Mouse (Mus musculus): ENCODE measurements around the gene Smim11.

Gene Smim11

DNA sequence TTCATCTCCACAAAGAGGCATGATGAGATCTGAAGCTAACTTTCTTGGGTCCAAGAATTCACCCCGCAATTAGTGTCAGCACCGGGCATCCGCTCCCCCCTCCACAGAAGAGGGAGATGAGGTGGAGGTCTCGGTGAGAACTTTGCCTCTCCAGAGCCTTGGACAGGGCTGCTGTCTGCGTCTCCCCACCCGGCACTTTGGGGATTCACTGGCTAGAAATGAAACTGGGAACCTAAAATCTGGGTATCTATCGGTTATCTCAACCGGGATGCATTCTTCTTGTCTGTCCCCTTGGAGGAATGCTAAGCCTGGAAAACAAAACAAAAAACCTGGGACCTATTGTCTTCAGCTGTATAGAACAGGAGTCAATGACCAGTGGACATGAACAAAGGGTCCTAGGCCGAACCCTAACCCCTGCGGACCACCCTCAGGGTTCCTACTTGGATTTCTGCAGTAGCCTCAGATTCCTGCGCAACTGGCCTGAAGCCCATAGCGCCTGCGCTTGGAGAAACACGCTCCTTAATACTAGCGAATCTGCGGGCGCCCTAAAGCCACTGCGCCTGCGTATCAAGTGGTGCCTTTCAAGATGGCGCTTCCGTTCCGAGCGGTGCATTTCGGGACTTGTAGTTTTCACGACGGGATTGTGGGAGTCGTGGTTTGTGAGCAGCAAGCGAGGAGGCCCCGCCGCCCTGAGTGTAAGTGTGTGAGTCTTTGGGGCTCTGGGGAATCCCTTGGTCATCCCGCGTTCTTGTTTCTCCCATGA, at the start of gene Smim11:
Smim11 (plus strand) TSS at position 638 of the 763 bp plus-strand sequence.
- DNase-seq (ENCODE audit: low spot score in 2 of 2), result peak; percentile 88 to 92

DNA sequence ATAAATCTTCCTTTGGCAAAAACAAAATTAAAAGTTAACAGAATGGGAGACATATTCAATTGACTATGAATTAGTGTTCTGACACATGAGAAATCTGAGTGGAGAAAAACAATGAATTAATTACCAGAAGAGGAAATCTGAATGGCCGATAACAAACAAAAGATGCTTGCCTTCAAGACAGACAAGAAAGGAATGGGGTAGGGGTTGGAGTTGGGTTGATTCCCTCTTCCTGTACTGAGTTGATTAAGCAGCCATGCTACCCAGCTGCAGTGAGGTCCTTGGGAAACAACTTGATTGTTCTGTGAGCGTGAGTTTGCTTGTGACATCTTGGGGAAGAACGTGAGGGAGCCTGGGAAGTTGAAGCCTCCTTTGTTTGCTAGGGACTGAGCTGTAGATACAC, 46.8 kb upstream of the Smim11 start:
- DNase-seq (ENCODE audit: low spot score in 2 of 2), result no peak

DNA sequence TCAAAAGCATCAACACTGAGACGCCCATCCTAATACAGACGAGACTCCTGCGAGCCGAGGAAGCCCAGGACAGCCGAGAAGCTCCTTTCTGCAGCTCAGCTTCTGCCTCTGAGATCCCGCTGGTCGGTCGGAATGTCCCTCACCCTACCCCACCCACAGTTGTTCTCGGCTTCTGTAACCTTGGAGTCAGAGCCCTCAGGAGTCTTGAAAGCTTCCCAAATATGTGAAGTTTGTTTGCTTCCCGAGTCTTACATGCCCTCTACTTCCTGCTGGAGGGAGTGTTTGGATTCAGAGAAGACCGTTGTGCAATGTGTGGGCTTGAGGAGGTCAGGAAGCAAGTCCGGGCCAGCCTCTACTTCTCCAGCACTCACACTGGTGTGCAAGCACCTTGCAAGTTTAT, 33.2 kb upstream of the Smim11 start:
- no peak for DNase-seq (ENCODE audit: low spot score in 2 of 2)

DNA sequence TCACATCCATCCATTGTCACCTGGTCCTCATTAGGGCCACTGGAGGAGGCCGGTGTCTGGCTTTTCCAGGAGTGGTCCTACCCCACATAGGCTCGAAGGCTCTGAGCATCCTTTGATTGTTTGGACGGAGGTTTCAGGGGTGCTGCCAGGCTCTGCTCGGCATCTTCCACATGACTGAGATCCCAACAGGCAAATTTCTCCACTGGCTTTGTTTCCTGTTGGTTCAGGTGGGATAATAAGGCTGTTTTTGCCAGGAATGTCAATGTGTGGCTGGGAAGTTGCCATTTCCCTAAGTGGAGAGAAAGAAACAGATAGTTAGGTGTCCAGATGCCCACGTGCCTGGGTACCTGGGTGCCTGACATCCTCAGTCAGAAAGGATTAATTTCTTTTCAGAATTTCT, 26.6 kb upstream of the Smim11 start:
- DNase-seq (ENCODE audit: low spot score in 2 of 2), result no peak

DNA sequence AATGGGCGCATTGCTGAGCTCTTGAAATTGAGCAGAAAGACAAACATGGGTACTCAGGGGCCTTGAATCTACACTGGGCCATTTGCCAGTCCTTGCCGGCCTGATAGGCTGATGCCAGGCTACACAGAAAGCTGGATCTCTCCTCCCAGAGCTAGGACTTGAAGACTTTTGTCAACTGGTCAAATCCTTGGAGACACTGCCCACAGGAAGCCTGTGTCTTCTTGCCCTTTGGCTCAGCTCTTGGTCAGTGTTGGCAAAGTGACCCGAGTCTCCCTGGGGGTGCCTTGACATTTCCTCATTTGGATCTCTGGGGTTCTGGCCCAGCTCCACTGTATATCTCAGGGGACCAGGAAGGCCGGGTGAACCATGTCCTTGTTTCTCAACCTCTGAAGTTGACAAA, 25.6 kb upstream of the Smim11 start:
- DNase-seq (ENCODE audit: low spot score in 2 of 2), result no peak

DNA sequence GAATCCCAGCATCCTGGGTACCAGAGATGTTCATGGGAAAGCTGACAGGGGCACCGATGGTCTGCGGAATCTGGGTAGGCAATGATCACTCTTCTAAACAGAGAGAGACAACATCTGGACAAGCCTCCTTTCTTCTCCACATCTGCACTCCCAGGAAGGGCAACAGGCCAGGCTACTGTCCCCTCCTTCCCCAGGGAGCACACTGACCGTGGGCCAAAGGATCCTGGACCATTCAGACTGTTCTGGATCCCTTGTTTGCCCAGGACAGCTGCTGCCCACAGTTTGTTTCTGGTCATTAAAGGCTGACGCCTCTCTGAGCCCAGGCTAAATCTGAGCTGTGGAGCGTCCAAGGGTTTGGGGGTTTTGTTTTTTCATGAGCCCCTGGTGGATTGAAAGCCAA, 18.4 kb upstream of the Smim11 start:
- DNase-seq (ENCODE audit: low spot score in 2 of 2), result no peak

DNA sequence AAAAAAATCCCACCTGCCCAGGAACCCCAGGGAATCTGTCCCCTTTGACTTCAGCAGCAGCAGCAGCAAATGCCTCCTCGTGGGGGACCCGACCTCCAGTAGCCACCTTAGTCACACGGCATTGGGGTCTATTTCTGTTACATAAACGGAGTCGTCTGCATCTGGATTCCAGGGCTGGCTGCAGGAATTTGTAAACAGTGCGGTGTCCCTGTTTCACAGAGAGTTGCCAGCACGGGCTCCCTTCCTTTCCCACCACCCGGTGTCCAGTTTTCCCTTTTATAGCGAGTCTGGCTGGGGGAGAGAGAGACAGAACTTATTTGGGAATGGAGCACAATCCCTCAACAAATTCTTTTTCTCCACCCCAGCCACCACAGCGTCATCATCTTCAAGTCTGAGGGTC, 16.0 kb upstream of the Smim11 start:
- DNase-seq (ENCODE audit: low spot score in 2 of 2), result no peak

DNA sequence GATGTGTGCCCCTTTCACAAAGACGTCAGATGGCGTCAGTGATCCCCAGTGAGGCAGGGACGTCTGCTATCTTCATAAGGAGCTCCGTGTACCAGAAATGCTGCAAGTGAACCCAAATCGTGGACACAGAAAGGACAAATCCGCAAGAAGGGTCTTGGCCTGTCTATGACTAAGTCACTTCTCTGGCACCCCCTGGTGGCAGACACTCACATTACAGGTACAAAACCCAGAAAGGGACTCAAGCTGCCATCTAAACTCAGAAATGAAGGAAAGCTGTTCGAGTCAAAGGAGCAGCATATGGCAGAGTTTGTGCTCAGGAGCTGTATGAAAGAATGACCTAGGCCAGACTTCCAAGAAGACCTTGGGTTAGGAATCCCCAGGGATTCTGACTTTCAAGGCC, 14.5 kb upstream of the Smim11 start:
- peak; percentile 75 to 93 for DNase-seq (ENCODE audit: low spot score in 2 of 2)

DNA sequence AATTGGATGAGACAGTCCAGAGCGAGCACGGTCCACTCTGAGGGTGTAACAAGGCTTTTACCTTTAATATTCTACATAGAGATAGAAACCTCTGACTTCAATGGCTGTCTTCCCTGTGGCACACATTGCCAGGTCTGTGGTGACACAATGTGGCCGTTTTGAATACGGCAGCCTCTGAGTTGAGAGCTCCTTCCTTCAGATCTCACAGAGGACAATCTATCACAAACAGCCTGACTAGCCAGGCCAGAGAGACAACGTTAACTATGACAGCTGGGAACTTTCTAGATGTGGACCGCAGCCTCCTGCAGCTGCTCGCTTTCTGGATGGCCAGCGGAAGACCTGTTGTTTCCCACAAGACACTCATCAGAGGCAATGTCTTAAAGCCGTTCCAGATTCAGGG, 12.3 kb upstream of the Smim11 start:
- no peak for DNase-seq (ENCODE audit: low spot score in 2 of 2)

DNA sequence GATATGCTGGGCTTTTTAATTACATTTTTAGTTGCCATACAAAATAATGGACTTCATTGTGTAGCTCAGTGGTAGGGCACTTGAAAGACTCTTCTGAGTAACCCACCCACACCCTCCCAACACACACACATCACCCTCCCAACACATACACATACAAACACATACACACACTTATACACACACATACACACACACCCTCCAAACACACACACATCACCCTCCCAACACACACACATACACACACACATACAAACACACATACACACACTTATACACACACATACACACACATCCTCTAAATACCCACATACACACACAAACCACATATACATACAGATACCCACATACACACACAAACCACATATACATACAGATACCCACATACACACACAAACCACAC, 11.0 kb upstream of the Smim11 start:
- DNase-seq (ENCODE audit: low spot score in 2 of 2), result no peak

DNA sequence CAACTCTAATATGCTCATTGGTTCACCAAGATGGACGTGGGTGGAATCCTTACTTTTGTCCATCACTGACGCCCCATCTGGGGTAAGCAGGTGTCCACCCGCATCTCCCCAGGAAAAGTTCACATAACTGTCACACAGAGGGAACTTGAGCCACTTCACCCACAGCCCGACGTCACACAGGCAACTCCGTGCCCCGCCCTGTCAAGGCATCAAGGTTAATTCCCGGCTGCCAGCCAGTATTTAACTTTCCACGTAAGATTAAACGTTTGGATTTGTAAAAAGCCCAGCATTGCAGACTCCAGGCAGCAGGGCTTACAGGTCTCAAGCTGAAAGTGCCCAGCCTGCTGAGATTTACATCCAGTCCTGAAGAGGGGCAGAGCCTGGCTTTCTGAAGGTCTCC, 9.0 kb upstream of the Smim11 start, which contains the start of gene Kcne2:
Kcne2 (plus strand) TSS at position 289 of the 400 bp plus-strand sequence.
- DNase-seq (ENCODE audit: low spot score in 2 of 2), result no peak

DNA sequence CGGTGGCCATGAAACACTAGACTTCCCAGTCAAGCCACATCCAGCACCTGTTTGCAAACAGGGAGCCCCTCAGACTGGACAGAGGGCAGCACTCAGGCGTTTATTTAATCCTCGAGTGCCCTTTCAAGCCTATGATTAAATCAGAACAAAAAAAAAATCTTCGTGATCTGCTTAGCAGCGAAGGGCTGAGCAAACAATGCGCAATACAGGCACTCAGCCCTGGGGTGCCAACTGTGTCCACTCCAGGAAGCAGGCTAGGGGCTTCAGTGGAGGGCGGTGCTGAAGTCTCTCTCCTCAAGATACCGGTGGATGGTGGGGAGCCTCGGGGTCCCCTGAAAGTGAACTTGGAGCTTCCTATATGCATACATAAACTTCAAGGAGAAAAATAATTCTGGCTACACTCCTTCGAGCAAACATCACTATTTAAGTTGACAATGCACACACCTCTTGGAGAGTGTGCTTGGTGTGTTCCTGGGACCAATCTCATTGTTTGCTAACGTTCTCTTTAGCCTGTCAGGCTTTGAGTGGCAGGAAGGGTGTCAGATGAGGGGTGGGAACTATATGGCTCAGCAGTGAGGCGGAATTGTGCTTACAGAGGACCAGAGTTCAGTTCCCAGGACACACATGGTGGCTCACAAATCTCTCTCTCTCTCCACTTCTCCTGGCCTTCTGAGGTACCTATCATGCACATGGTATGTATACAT, 6.7 kb upstream of the Smim11 start:
- no peak for DNase-seq (ENCODE audit: low spot score in 2 of 2)

DNA sequence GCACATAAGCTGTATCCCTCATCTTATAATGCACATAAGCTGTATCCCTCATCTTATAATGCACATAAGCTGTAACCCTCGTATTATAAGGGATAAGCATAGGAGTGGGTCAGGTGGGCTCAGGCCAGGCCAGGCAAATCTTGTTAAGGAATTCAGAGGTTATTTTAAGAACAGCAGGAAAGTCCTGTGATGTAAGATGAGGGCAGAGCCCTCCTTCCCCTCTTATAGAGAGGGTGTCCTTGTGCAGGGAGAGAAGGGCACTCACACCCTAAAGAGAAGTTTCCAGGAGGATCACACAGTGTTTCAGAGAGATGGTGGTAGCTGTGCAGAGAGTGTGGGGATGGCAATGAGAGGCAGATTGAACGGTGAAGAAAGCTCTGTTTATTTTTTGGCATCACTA, 5.8 kb upstream of the Smim11 start:
- no peak for DNase-seq (ENCODE audit: low spot score in 2 of 2)

DNA sequence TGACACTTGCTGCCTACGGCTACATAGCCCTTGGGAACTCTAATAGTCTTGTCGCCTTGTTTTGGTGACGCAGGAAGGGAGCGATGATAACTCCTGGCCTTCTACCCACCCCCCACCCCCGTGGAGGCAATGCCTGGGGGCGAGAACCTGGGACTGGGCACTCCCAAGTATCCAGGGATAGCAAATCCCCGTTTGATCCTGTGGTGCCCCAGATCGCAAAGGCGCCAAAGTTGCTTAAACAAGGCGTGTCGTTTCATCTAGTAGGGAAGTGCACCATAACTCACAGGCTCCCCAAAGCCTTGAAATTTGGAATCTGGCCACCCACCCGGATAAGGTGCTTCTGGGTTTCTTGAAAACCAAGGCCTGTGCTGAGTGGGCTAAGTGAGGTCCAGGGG, 323 bp downstream of the Smim11 start:
- no peak for DNase-seq (ENCODE audit: low spot score in 2 of 2)

DNA sequence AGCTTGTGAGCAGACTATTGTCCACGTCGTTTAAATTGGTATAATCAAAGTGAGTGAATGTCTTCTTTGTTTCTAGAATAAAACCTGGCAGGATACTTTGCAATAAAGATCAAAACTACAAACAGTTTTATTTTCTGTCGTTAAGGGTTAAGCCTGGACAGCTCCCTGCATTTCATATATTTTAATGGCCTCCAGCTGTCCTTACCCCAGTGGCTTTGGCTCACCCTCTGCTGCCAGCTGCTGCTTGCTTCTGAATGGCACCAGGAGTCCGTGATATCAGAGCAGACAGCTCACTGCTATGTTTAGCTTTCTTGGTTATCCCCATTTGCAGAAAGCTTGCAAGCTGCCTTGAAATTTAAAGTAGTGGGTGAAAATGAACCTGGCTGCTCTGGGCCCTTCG, 903 bp downstream of the Smim11 start:
- DNase-seq (ENCODE audit: low spot score in 2 of 2), result no peak

DNA sequence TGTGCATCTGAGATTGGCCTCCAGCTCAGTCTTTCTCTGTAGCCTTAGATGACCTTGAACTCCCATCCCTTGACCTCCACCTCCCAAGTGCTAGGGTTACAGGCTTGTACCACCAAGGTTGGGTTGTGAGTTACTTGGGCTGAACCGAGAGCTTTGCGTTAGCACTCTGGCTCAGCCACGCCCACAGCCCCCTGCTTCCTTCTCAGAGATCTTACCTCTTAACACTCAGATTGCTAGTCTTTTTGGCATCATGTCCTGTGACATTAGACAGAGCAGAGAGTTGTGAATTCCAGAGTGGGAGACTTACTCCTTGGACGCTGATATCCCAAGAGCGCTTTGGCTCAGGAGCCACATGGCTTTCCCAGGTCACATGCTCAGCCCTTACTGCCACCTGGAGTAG, 1.4 kb downstream of the Smim11 start:
- DNase-seq (ENCODE audit: low spot score in 2 of 2), result no peak

DNA sequence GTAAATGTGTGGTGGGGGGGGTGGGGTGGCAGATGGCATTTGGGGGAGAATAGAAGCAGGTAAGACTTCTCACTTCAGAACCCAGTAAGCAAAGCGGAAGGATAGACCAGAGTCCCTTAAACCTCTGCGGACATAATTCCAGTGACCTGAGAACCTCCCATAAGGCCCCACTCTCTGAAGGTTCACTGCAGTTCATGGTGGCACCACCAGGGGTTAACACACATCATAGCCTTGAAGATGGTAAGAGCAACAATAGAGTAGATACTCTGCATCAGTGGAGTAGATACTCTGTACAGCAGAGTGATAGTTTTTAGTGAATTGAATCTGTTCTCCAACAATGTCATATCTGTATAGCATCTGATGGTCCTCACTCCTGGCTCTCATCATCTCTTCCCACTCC, 4.4 kb downstream of the Smim11 start:
- no peak for DNase-seq (ENCODE audit: low spot score in 2 of 2)

DNA sequence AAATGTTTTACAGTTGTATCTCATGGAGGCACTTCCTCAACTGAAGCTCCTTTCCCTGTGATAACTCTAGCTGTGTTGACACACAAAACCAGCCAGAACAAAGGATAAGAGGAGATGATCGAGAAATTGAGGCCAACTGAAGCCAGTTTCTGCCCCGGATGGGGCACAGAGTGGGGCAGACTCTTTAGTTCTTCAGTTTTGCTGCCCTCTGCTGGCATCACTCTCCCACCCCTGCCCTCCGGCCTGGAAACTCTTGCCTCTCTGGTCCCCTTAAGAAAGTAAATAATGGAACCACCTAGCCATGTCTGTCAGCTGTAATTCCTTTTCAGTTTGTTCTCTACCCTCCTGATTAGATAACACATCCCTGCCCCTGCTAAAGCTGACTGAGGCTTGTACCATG, 6.9 kb downstream of the Smim11 start:
- DNase-seq (ENCODE audit: low spot score in 2 of 2), result no peak

DNA sequence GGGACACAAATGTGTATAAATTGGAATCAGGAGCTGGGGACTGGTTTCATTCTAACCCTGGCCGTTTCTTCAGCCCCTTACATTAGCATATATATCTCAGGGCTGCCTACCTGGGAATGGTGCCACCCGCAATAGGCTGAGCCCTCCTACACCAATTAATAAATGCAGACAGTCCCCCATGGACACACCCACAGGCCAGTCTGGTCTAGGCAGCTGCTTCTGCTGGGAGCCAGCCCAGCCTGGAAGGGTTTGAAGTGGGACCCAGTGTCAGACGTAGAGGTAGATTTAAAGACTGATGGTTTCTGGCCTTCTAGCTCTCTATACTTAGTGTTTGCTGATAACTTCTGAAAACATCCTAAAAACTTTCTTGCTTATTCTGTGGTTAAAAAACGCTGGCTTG, 8.0 kb downstream of the Smim11 start:
- DNase-seq (ENCODE audit: low spot score in 2 of 2), result no peak

DNA sequence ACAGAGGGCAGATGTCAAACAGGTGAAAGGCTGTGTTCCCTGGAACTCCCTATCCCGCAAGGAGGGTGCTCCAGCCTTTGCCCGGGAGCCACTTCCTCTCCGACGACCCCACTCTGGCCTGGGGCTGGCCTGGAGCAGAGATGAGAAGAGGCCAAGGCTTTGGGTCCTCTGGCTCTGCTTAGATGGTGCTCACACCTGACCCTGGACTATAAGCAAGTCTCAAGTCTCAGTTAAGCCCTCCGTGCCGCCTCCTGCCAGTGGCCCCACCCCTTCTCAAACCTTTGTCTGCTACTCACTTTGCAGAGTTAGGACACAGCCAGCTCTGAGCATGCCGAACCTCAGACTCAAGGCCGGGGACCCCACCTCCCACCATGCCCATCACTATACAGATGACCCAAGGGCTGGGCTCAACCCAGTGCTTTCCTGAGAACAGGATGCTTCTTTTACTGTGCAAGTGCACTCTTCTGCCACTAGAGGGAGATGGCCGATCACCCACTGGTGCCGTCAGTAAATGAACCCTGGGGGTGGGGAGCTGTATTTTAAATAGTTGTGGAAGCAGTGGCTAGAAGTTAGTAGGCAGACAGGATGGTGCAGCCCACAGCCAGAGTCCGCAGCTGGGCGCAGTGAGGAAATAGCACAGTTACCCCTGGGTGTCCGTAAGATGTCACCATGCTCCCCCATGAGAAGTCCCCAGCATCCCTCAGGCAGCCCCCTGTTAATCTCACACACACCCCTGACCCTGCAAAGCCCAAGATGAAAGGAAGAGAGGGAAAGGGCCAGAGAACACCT, 13.1 kb downstream of the Smim11 start:
- peak in 1 of 2 experiments; percentile 23 for DNase-seq (ENCODE audit: low spot score in 2 of 2)

DNA sequence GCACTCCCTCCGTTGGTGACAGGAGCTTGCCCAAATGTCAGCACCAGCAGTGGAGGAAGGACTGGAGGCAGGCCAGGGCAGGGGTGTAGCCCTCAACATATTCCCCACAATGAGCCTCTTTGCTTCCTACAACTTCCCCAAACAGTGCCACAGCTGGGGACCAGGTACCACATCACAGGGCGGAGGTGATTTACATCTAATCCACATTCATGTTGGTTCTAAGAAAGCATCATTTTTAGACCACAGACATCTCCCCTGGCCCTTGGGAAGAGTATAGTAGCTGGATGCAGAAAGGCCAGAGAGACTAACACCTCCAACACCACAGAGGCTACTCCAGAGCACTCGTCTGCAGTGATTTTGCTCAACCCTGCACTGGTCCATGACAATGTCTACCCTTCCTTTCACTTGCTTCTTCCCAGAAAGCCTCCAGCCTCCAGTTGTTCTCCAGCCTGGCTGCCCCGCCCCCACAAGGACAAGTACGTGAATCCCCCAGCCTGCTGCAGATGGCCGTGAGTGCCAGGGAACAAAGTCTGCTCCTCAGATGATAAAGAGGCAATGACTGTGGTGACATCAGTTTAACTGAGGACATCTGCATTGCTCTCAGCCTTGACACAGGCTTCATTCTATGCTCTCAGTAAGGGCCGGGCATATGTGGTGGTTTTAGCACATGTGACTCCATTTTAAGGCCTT, 15.1 kb downstream of the Smim11 start:
- DNase-seq (ENCODE audit: low spot score in 2 of 2), result no peak

All from urinary bladder, postnatal 4 days (tissue).